Mouse (Mus musculus): Measurements from ENCODE around the gene Tor1aip1.

- TF ChIP-seq CTCF (IDR thresholded peaks at IDR 0.05; ENCODE audit: borderline replicate concordance, extremely low read depth, insufficient read depth, insufficient read length) = no peak
- TF ChIP-seq POLR2A (IDR thresholded peaks at IDR 0.05; ENCODE audit: borderline replicate concordance, extremely low read depth, insufficient read depth, insufficient read length, poor library complexity, severe bottlenecking) = no peak
Measured at GRCm38 (mm10) chr1:156019800-156020199, 16.5 kb downstream of the Tor1aip1 start.

Data from brain, embryonic 14.5 days (tissue).